Mouse (Mus musculus) c-Kit-negative CD71-positive TER-119-positive erythroid progenitor cells, embryonic 14.5 days (primary cell): ENCODE results near the gene Nudt8.
"Not testable (repeated sequence)": the region's sequence is repeated elsewhere in the genome, so short reads cannot be mapped to it uniquely, and the experiment has no call there.

Experiments used
- DNase-seq: peaks from one replicate; pipeline ENCODE4 v3.0.0-alpha.2; 2013; ENCODE audit warnings: low read depth, low spot score

The Nudt8 gene

DNA sequence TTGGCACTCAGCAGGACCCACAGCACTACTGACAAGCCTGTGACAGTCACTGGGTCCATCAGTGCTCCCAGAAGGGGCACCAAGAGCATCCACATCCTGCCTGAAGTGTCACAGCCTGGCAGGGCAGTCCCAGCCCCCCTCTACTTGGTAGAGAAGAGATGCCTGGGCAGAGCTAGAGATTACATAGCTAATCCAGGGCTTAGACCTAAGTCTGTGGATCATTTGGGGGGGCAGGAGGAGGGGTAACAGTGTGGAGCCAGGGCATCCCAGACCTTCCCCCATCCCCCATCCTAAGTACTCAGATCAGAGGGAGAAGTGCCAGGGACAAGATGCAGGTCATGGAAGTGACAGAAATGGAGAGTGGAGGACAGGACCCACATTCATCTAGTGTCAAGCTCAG, 14.4 kb downstream of the Nudt8 start:
- DNase-seq, result no peak

DNA sequence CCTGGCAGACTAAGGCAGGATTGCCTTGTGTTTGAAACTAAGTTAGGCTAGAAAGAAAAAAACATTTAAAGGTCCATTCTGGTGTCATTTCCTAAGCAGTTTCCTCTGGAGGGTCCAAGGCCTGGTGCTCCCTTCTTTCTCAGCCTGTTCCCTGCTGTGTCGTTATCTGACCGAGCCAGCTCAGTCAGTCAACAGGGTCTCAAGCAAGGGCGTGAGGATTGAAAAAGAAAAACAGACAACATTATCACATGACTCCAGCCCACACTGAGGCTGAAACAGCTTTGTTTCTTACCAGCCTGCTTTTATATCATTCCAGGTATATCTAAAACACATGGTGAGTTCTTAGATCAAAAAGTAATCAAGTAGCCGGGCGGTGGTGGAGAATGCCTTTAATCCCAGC, 15.3 kb downstream of the Nudt8 start:
- no peak for DNase-seq

DNA sequence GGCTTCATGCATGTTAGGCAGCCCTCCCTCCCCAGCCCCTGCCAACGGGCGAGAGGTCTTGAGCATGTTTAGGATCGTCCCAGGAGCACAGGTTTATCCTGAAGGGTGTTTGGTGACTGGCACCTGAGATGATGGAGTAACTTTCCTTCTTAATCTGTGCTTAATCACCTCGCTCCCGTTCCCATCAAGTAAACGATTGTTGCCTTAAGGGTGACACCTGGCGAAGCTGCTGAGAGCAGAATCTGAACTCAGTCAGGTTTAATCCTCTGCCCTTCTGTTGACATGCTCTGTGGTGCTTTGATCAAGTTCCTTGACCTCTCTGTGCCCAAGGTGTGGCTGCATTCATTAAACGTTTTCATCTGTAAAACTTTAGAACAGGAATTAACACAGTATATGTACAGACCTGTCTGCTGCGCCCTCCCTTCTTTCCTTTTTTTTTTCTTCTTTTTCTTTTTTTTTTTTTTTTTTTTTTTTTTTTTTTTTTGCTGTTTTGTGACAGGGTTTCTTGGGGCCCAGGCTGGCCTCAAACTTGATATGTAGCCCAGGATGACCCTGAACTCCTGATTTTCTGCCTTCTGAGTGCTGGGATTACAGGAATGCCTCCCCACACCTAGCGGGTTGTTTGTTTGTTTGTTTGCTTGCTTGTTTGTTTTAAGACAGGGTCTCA, 17.7 kb downstream of the Nudt8 start:
- DNase-seq, result no peak

DNA sequence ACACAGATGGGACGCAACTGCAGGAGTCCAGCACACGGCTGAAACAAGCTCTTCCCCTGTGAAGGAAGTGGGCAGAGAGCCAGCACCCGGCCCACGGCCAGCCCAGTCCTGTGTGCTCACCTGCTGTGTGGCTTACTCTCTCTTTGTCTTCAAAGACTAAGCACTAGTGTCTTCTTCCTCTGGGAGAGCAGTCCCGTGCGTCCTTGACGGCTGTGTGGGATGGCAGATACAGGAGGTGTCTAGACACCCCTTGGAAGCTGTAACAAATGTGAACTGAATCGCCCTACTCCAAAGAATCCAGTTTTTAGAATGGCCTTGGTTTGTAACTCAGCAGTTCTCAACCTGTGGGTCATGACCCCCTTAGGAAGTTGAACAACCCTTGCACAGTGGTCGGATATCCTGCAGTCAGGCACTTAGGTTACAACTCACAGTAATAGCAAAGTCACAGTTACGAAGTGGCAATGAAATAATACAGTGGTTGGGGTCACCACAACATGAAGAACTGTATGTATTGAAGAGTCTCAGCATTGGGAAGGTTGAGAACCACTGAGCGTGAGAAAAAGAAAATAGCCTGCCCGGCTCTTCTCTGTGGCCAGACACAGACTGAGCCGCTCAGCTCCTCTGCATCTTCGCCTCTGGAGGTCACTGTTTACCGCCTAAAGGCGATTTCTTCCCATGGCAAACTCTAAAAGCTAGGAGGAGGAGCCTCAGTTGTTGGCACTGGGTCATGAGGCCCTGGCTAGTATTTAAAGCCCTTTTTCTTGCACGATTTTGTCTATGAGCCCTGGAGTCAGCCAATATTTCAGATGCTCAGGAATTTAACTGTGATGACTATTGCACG, 18.6 kb downstream of the Nudt8 start:
- DNase-seq, result peak; percentile 42

DNA sequence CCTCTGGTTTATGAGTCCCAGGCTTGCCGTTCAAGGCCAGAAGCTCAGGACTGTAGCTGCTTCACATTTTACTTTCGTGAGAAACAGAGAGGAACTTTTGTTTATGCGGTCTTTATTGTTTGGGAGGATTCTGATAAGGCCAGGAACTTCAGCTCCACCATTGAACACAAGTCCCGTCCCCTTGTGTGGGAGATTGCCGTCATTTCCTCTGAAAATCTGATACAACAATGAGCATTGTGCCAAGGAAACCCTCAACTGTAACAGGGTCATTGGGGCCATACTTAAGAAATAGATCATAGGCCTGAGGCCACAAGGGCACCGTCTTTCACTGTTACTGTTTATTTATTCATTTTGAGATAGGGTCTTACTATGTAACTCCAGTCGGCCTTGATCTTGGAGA, 22.8 kb downstream of the Nudt8 start:
- no peak for DNase-seq

DNA sequence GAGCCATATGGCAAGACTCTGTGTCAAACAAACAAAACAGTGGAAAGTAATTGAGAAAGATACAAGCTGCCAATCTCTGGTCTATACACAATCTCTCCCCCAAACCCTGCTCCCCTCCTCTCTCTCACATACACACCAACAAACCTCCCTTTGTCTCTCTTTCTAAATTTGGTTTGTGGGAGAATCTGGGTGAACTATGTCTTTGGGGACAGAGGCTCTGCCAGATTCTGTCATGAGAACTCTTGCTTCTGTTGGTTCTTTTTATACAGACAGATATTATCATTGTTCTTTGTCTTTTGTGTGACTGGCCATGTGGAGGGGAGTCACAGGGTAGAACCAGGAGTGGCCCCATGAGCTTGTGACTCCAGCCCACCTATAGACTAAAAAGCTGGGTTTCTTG, 27.2 kb downstream of the Nudt8 start:
- DNase-seq, result no peak

DNA sequence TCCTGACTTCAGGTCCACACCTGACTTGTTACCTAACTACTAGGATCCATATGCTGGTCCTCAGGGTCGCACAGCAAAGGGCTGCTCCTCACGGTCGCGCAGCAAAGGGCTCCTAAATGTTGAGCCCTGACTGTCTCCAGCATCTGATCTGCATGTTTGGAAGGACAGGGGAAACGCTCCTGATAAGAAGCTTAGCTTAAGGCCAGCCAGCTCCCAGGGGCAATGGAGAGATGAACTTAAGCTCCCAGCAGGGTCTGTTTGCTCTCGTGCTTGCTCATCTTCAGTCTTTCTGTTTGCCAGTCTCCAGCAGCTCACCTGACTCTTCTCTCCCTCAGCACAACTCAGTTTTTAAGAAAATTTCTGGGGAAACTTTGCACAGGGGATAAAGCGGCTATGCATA, 32.3 kb downstream of the Nudt8 start:
- DNase-seq, result no peak

DNA sequence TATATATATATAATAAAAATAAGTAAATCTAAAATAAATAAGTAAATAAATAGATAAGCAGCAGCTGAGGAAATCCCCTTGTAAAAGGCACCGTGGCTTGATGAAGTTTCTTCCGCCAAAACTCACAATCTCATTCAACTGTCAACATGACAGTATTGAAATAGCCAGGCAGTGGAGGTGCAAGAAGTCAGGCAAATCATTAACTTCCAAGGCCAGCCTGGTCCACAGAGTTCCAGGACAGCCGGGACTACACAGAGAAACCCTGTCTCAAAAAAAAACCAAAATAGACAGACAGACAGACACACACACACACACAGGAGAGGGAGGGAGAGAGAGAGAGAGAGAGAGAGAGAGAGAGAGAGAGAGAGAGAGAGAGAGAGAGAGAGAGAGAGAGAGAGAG, 32.9 kb downstream of the Nudt8 start:
- no peak for DNase-seq

DNA sequence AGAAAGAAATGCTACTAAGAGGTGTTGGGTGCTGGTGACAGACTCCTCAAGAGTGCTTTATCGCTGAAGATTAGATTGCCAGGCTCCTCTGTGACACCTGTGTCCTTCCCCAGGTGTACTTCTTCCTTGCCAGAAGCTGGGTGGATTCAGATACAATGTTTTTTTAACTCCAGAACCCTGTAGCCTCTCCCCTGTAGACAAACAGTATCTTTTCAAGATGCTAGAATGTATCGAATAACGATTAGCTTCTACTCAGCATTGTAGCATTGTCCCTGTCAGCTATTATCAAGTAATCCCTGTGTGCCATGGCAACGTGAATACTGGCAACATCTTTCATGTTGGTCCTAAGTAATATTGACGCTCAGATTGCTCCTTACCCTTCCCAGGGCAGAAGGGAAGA, 33.4 kb downstream of the Nudt8 start:
- DNase-seq, result no peak

DNA sequence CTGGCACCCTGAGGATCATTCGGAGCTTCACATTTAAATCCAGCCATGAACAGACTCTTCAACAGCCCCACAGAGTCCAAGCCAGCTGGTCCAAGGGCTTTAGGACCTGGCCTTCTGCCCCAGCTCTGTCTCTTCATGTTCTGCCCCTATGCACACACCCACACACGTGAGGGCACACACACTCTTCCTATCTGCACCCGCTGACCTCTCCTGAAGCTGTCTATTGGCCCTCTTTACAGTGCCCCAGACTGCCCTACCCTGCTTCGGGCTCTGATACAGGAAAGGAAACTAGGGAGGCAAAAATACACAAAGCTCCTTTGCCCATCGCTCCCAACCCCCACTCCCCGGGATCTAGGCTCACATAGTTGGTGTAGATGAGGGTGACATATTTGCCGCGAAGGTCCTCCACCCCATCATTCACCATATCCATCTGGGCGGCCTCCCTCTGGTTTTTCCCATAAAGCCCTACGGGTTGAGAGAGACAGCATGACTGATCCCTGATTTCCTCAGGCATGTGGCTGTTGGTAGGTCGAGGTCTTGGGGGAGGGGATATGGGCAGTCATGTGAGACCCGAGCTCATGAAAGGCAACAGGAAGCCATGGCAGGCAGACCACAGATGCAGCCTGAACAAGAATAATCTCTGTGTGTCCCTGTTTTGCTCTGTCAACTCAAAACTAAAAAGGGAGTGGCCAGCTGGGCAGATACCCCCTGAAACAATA, 36.1 kb downstream of the Nudt8 start:
- no peak for DNase-seq

DNA sequence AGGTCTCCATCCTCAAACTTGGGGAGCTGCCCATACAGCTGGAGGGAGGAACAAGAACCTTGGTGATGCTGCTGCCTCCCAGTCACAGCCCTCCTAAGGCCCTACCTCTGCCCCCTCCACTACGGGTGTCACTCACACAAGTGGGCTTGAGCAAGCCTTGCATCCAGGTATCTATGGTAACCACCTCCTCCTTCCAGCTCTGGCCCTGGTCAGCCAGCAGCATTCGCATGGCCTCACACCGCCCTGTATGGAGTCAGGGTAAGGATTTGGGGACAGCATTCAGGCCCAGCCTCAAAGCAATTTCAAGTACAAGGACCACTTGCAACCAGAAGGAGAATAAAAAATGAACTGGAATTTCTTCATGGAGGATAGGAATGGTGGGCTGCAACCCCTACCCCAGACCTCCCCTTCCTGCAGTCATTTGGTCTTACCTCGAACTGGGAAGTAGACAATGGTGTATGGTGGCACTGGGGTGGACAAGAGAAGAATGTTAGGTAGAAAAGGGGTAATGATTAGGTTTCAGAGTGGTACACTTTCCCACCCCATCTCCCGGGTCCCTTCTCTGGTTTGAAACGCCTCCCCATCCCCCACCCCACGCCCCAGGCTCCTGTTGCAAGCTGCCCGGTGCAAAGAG, 36.9 kb downstream of the Nudt8 start:
- not testable (repeated sequence) for DNase-seq

DNA sequence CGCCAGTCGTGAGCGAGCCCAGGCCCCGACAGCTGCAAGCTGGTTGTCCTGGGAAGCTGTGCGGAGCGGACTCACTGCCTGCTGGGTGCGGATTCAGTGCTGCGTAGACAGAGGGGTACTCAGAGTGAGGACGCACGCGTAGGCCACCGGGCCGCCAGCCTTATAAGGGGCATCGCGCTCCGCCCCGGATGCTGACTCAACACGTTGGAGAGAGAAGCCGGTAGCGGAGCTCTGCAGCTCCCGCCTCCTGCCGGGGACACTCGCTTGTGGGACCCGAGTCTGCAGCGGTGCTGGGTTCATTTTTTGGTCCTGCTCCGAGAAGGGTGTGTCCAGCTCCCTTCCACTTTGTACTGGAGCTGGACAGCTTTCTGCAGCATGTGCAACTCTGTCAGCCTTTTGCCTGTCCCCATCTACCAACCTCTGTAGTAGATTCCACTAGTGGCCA, 37.4 kb downstream of the Nudt8 start, which contains the start of gene Gstp1:
Gstp1 (minus strand) TSS at position 198 of the 445 bp plus-strand sequence.
- no peak for DNase-seq

DNA sequence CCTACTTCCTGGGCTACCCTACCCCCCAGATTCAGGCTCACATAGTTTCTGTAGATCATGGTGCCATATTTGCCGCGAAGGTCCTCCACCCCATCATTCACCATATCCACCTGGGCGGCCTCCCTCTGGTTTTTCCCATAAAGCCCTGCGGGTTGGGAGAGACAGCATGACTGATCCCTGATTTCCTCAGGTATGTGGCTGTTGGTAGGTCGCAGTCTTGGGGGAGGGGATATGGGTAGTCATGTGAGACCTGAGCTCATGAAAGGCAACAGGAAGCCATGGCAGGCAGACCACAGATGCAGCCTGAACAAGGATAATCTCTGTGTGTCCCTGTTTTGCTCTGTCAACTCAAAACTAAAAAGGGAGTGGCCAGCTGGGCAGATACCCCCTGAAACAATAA, 40.6 kb downstream of the Nudt8 start:
- not testable (repeated sequence) for DNase-seq

DNA sequence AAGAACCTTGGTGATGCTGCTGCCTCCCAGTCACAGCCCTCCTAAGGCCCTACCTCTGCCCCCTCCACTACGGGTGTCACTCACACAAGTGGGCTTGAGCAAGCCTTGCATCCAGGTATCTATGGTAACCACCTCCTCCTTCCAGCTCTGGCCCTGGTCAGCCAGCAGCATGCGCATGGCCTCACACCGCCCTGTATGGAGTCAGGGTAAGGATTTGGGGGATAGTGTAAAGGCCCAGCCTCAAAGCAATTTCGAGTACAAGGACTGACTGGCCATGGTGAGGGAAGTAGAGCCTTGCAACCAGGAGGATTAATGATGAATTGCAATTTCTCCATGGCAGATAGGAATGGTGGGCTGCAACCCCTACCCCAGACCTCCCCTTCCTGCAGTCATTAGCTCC, 41.1 kb downstream of the Nudt8 start:
- DNase-seq, result not testable (repeated sequence)

DNA sequence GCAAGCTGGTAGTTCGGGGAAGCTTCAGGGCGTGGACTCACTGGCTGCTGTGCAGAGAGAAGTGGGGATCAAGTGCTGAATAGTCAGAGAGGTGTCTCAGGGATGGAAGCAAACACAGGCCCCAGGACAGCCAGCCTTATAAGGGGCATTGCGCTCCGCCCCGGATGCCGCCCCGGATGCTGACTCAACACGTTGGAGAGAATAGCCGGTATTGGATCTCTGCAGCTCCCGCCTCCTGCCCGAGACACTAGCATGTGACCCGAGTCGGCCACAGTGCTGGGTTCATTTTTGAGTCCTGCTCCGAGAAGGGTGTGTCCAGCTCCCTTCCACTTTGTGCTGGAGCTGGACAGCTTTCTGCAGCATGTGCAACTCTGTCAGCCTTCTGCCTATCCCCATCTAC, 41.7 kb downstream of the Nudt8 start:
- DNase-seq, result no peak

DNA sequence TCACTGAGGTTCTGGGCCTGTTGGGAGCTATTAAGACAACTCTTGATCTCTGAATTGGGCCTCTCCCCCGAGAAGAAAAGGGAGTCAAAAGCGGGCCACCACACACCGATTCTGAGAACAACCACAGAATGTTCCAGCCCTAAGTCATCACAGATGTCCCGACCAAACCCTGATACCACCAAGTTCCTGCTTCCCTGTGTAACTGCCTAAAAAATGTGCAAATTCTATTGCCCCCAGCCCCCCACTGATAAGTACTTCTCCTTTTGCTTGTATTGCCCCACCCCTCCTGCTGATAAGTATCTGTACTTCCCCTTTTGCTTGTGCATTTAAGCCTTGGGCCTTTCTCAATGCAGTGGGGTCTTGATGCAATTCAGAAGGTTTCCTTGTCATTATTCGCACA, 43.7 kb downstream of the Nudt8 start:
- DNase-seq, result not testable (repeated sequence)

DNA sequence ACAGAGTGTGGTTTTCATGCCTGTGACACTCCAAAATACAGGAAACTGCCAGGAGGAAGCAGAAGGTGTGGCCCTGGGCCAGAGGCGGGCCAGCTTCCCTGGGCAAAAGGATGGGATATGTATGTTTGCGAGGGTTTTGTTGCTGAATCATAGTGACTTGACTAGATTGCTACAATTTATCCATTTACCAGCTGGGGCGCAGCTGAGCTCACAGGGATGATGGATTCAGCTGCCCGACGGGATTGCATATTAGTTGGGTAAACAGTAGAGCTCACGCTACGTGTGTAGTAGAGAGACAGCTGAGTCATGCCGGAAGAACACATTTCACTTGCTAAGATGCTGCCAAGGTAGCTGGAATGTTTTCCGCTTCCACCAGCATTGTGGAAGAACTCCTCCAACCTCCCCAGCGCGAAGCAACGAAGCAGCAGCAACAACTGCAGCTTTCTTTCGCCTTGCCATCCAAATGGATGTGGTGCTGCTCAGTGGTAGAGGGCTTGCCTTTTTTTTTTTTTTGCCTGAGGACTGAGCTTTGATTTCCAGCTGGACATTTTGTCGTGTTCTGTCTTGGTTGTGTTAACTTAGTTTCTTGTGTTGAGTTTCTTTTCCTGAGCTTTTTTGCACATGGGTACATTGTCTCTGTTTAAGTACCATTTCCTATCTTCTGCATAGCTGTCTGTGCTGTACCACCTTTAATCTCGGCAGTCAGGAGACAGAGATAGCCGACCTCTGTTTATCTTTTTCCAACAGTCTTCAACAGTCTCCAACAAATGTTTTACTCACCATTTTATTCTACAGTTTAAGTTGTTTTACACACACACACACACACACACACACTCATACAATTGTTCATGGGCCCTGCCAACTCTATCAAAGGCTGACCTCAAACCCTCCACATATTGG, 45.8 kb downstream of the Nudt8 start, which contains the start of gene Gstp2:
Gstp2 (minus strand) TSS at position 58 of the 900 bp plus-strand sequence.
- DNase-seq, result peak; percentile 78

DNA sequence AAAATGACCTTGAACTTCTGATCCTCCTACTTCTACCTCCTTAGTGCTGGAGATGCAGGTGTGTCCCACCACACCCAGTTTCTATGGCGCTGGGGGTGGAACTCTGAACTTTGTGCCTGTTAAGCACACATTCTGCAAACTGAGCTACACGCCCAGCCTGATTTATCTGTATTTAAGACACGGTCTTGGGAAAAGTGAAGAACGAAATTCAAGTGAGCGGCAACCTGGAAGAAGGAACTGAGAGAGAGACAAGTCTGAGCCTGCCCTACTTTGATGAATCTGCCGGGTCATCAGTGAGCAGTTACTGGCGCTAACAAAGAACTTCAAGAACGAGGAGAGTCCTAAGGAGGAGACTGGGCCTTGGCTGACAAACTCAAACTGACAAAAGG, 46.5 kb downstream of the Nudt8 start:
- DNase-seq, result peak; percentile 66

DNA sequence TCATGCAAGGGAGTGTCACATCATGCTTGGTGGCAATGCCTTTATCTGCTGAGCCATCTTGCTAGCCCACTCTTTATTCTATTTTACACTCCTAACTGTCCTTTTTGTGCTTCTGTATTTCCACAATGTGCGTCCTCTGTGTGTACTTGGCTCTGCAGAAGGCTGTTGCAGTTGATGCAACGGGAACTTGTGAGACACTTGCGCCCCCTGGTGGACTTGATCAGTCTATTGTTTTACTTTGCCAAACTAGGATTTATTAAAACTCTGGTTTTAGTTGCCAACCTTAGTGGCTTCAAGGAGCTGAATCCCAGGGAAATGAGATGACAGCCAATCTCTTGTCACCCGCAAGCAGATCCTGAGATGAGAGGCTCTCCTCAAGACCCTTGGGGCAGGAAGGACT, 47.5 kb downstream of the Nudt8 start:
- DNase-seq, result peak; percentile 80

DNA sequence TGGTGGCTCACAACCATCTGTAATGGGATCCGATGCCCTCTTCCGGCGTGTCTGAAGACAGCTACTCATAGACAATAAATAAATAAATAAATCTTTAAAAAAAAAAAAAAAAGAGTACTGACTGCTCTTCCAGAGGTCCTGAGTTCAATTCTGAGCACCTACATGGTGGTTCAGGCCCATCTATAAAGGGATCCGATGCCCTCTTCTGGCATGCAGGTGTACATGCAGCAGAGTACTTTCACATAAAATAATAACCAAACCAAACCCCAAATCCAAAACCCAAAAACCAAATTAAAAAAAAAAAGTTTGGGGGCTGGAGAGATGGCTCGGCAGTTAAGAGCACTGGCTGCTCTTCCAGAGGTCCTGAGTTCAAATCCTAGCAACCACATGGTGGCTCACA, 48.7 kb downstream of the Nudt8 start:
- not testable (repeated sequence) for DNase-seq

DNA sequence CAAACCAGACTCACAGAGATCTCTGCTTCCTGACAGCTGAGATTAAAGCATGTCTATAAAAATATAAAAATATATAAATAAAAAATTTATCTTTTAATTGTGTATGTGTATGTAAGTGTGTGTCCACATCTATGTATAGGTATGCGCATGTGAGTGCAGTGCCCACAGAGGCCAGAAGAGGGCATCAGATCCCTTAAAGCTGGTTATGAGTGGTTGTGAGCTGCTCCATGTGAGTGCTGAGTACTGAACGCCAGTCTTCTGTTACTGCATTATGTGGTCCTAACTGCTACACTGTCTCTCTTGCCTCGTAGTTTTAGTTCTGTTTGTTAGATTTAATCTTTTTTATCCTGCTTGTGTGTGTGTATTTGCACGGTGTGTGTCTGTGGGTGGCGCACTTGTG, 50.6 kb downstream of the Nudt8 start:
- DNase-seq, result no peak
